Mouse (Mus musculus) brain, embryonic 14.5 days (tissue): ENCODE data around the gene Mcrip2.

Source experiments
- CTCF ChIP-seq: fragments of 200-500 bp; IDR thresholded peaks from 2 replicates; pipeline ENCODE4 v1.5.1; 2012; ENCODE audit warnings: inconsistent platforms, mild to moderate bottlenecking, moderate library complexity, borderline replicate concordance; ENCODE audit not compliant: insufficient read depth, insufficient read length; ENCODE audit errors: extremely low read depth
- POLR2A ChIP-seq: fragments of 200-500 bp; IDR thresholded peaks from 2 replicates; pipeline ENCODE4 v1.6.1; 2012; ENCODE audit warnings: mild to moderate bottlenecking, inconsistent platforms, borderline replicate concordance; ENCODE audit not compliant: poor library complexity, insufficient read depth, insufficient read length, severe bottlenecking; ENCODE audit errors: extremely low read depth

DNA sequence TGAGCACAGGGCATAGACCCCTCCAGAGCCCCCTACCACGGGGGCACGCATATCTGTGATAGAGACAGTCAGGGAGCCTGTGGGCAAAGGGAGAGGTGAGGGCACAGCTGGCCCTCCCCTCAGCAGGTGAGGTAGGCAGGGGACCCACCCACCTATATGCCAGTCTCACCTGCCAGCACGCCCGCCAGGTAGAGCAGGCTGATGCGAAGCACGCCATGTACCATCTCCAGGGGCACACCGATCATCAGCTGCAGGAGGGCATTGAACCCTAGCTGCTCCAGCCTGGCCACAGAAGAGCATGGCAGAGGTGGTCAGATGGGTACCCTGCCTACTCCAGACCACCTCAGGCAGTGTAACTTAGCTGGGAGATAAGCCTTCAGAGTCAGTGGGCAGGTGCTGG, 33.3 kb downstream of the Mcrip2 start:
- TF ChIP-seq POLR2A (no peak), CTCF (no peak)
